Mouse (Mus musculus) erythroblast, embryonic 14.5 days (primary cell): Measurements from ENCODE around the gene Mafg.

Experiments used
- GATA1 ChIP-seq: IDR thresholded peaks from 2 replicates; pipeline ENCODE4 v1.6.1; 2012; ENCODE audit warnings: low read length, inconsistent platforms, mixed read lengths
- TAL1 ChIP-seq: IDR thresholded peaks from 3 replicates; pipeline ENCODE4 v1.6.1; 2012; ENCODE audit warnings: low read length, inconsistent platforms, mixed read lengths

- no peak for TF ChIP-seq GATA1
- no peak for TF ChIP-seq TAL1
These were observed 53.2 kb downstream of the Mafg start for GRCm38 (mm10) chr11:120580190-120580589.
